Mouse (Mus musculus) midbrain, embryonic 15.5 days (tissue): ENCODE data around the gene Marveld1. TPM values are rescaled to one million over a fixed set of nuclear protein-coding genes. Genes with fewer than 3 reads are reported as not detected.

ENCODE experiments used
- ATAC-seq: fragments of 200-750 bp; cut with Nextera tagmentation; replicated peaks from 2 replicates; pipeline ENCODE4 v1.8.0; 2017; ENCODE audit warnings: moderate TSS enrichment
- H3K27ac ChIP-seq: fragments of 300-500 bp; sonication (generic); 2 replicates; pipeline ENCODE4 v1.5.1; 2015; ENCODE audit warnings: mild to moderate bottlenecking, inconsistent platforms
- H3K27me3 ChIP-seq: fragments of 300-500 bp; sonication (generic); replicated peaks from 2 replicates; pipeline ENCODE4 v1.6.1; 2015; ENCODE audit warnings: inconsistent platforms
- H3K36me3 ChIP-seq: fragments of 300-500 bp; sonication (generic); replicated peaks from 2 replicates; pipeline ENCODE4 v1.6.1; 2015; ENCODE audit warnings: inconsistent platforms
- H3K4me1 ChIP-seq: fragments of 300-500 bp; sonication (generic); 2 replicates; pipeline ENCODE4 v1.6.1; 2015; ENCODE audit warnings: inconsistent platforms
- H3K4me2 ChIP-seq: fragments of 300-500 bp; sonication (generic); 2 replicates; pipeline ENCODE4 v1.6.1; 2015; ENCODE audit warnings: inconsistent platforms, mild to moderate bottlenecking, moderate library complexity
- H3K4me3 ChIP-seq: fragments of 300-500 bp; sonication (generic); 2 replicates; pipeline ENCODE4 v1.5.1; 2015; ENCODE audit warnings: mild to moderate bottlenecking, inconsistent platforms
- H3K9ac ChIP-seq: fragments of 300-500 bp; sonication (generic); 2 replicates; pipeline ENCODE4 v1.6.1; 2015; ENCODE audit warnings: mild to moderate bottlenecking, inconsistent platforms
- H3K9me3 ChIP-seq: fragments of 300-500 bp; sonication (generic); 2 replicates; pipeline ENCODE4 v1.6.1; 2016; ENCODE audit warnings: inconsistent platforms
- WGBS: fragments of 180-500 bp; shearing (Covaris S2); methylation state at CpG from one replicate; pipeline ENCODE4 v1.1.7; 2015; ENCODE audit warnings: mixed read lengths; 5-methylcytosine and 5-hydroxymethylcytosine counted together
- polyA plus RNA-seq: library from polyadenylated mRNA; unstranded; fragments of >200 nt; fragmentation: Nextera tagmentation; extraction: Ambion mirVana; gene quantifications from 2 replicates; pipeline ENCODE4 v1.2.1, GENCODE M21; 2015

Marveld1 gene
- polyA plus RNA-seq, 1 experiment from 2014 or later, result 2.9 TPM

GRCm38 (mm10) chr19:42193311-42193710 is 46.1 kb downstream of the Marveld1 start:
- Histone ChIP-seq H3K9ac (no peak overlapping the region), H3K4me2 (no peak overlapping the region), H3K27ac (no peak overlapping the region), H3K4me3 (no peak overlapping the region), H3K27me3 (no peaks in the 10 kb centered on the region), H3K9me3 (no peaks in the 10 kb centered on the region), H3K36me3 (peaks cover 14% of the 10 kb centered on the region), H3K4me1 (no peaks in the 10 kb centered on the region)
- WGBS, result 72% methylated on average over 2 of the region's 2 CpGs
- ATAC-seq, result no peak

GRCm38 (mm10) chr19:42196378-42196777 is 49.2 kb downstream of the Marveld1 start:
- Histone ChIP-seq H3K4me2 (no peak overlapping the region), H3K27ac (no peak overlapping the region), H3K4me3 (no peak overlapping the region), H3K4me1 (peaks cover 8% of the 10 kb centered on the region), H3K9ac (no peak overlapping the region), H3K9me3 (no peaks in the 10 kb centered on the region), H3K27me3 (peaks cover 29% of the 10 kb centered on the region), H3K36me3 (peaks cover 3% of the 10 kb centered on the region; the same call in 1 of the 2 replicates)
- ATAC-seq, result no peak
- 75% methylated on average over 4 of the region's 4 CpGs for WGBS

GRCm38 (mm10) chr19:42197066-42197465 is 49.9 kb downstream of the Marveld1 start:
- no peak overlapping the region for H3K4me3 ChIP-seq
- peaks cover 14% of the 10 kb centered on the region for H3K4me1 ChIP-seq
- no peaks in the 10 kb centered on the region for H3K36me3 ChIP-seq
- no peak overlapping the region for H3K4me2 ChIP-seq
- 64% methylated on average over 4 of the region's 4 CpGs for WGBS
- no peak overlapping the region for H3K27ac ChIP-seq
- no peak overlapping the region for H3K9ac ChIP-seq
- peaks cover 36% of the 10 kb centered on the region for H3K27me3 ChIP-seq
- H3K9me3 ChIP-seq, result no peaks in the 10 kb centered on the region
- no peak for ATAC-seq

GRCm38 (mm10) chr19:42198026-42198425 is 50.8 kb downstream of the Marveld1 start:
- H3K9me3 ChIP-seq, result no peaks in the 10 kb centered on the region
- 38% methylated on average over 11 of the region's 11 CpGs for WGBS
- peaks cover 45% of the 10 kb centered on the region for H3K27me3 ChIP-seq
- no peak for ATAC-seq
- H3K36me3 ChIP-seq, result no peaks in the 10 kb centered on the region
- H3K4me3 ChIP-seq, result no peak overlapping the region
- no peak overlapping the region for H3K27ac ChIP-seq
- H3K4me1 ChIP-seq, result peaks cover 16% of the 10 kb centered on the region
- H3K4me2 ChIP-seq, result no peak overlapping the region
- H3K9ac ChIP-seq, result no peak overlapping the region

Other genes with a start within 250 kb of the Marveld1 start
- 484 and 515 TPM in 2 replicates for gene Pgam1, start 235.5 kb upstream of the Marveld1 start, polyA plus RNA-seq
- 53.1 and 61.1 TPM in 2 replicates for gene Exosc1, start 214.0 kb upstream of the Marveld1 start, polyA plus RNA-seq
- 88.0 and 91.9 TPM in 2 replicates for gene Zdhhc16, start 213.9 kb upstream of the Marveld1 start, polyA plus RNA-seq
- 34.9 and 37.5 TPM in 2 replicates for gene Mms19, start 166.2 kb upstream of the Marveld1 start, polyA plus RNA-seq
- gene Ubtd1, start 165.6 kb upstream of the Marveld1 start, polyA plus RNA-seq, result 10.0 and 13.6 TPM in 2 replicates
- 0.56 and 0.83 TPM in 2 replicates for gene Ankrd2, start 111.4 kb upstream of the Marveld1 start, polyA plus RNA-seq
- gene Hoga1, start 101.8 kb upstream of the Marveld1 start, polyA plus RNA-seq, result 1.1 and 1.3 TPM in 2 replicates
- not detected in 2 replicates for gene 4933411K16Rik, start 95.2 kb upstream of the Marveld1 start, polyA plus RNA-seq
- 154 and 162 TPM in 2 replicates for gene Morn4, start 61.0 kb upstream of the Marveld1 start, polyA plus RNA-seq
- 30.1 and 30.6 TPM in 2 replicates for gene Pi4k2a, start 56.9 kb upstream of the Marveld1 start, polyA plus RNA-seq
- gene Avpi1, start 18.3 kb upstream of the Marveld1 start, polyA plus RNA-seq, result 6.3 and 7.3 TPM in 2 replicates
- gene Zfyve27, start 16.6 kb downstream of the Marveld1 start, polyA plus RNA-seq, result 70.3 and 74.2 TPM in 2 replicates
- gene Sfrp5, start 54.9 kb downstream of the Marveld1 start, polyA plus RNA-seq, result 1.1 and 1.3 TPM in 2 replicates
- gene Golga7b, start 100.2 kb downstream of the Marveld1 start, polyA plus RNA-seq, result 62.7 and 65.5 TPM in 2 replicates